Mouse (Mus musculus) liver, adult 2 months (tissue): Measurements from ENCODE around the gene Gm10382. TPM values are rescaled to one million over a fixed set of nuclear protein-coding genes. Genes with fewer than 3 reads are reported as not detected.
"Not testable (repeated sequence)": the region's sequence is repeated elsewhere in the genome, so short reads cannot be mapped to it uniquely, and the experiment has no call there.

Experiments
- DNase-seq: peaks from one replicate; pipeline ENCODE4 v3.0.0-alpha.2; 2011; ENCODE audit warnings: low read depth, low spot score; ENCODE audit errors: extremely low read depth
- H3K27ac ChIP-seq: fragments of 200-500 bp; replicated peaks from 2 replicates; pipeline ENCODE4 v1.5.1; 2012; ENCODE audit warnings: low read depth, mild to moderate bottlenecking, control low read depth, inconsistent platforms, low read length; ENCODE audit not compliant: insufficient read depth
- H3K27me3 ChIP-seq: fragments of 200-500 bp; 2 replicates; pipeline ENCODE4 v1.6.1; 2012; ENCODE audit warnings: mild to moderate bottlenecking, moderate library complexity, low read length, inconsistent platforms; ENCODE audit not compliant: control insufficient read depth, insufficient read depth
- H3K36me3 ChIP-seq: fragments of 200-500 bp; 2 replicates; pipeline ENCODE4 v1.6.1; 2012; ENCODE audit warnings: low read length, inconsistent platforms; ENCODE audit not compliant: control insufficient read depth, insufficient read depth
- H3K4me1 ChIP-seq: fragments of 200-500 bp; 2 replicates; pipeline ENCODE4 v1.6.1; 2011; ENCODE audit warnings: low read length; ENCODE audit not compliant: control insufficient read depth, insufficient read depth
- H3K4me3 ChIP-seq: fragments of 200-500 bp; 2 replicates; pipeline ENCODE4 v1.5.1; 2011; ENCODE audit warnings: low read depth, mild to moderate bottlenecking, control low read depth, low read length, moderate library complexity; ENCODE audit not compliant: insufficient read depth
- H3K79me2 ChIP-seq: fragments of 200-500 bp; 2 replicates; pipeline ENCODE4 v1.6.1; 2012; ENCODE audit warnings: inconsistent platforms, mild to moderate bottlenecking, low read length, moderate library complexity; ENCODE audit not compliant: control insufficient read depth, insufficient read depth
- H3K9ac ChIP-seq: fragments of 200-500 bp; 2 replicates; pipeline ENCODE4 v1.6.1; 2012; ENCODE audit warnings: low read depth, mild to moderate bottlenecking, control low read depth, inconsistent platforms, low read length
- CTCF ChIP-seq: fragments of 200-500 bp; IDR thresholded peaks from 2 replicates; pipeline ENCODE4 v1.5.1; 2011; ENCODE audit warnings: low read depth, low read length, control low read depth
- POLR2A ChIP-seq: fragments of 200-500 bp; IDR thresholded peaks from 2 replicates; pipeline ENCODE4 v1.6.1; 2011; ENCODE audit warnings: low read length, control low read depth; ENCODE audit not compliant: insufficient read depth; ENCODE audit errors: extremely low read depth
- whole genome bisulfite sequencing: fragments of 180-500 bp; shearing (Covaris S2); methylation state at CpG from one replicate; pipeline ENCODE4 v1.1.7; 2018; 5-methylcytosine and 5-hydroxymethylcytosine counted together
- polyA plus RNA-seq: library from polyadenylated mRNA; depleted of rRNA; stranded (reverse); fragments of >200 nt; gene quantifications from 2 replicates; pipeline ENCODE4 v1.2.3, GENCODE M21; 2012
- total RNA-seq: library from RNA; depleted of rRNA; stranded (reverse); fragments of >200 nt; gene quantifications from 2 replicates; pipeline ENCODE4 v1.2.3, GENCODE M21; 2014

The Gm10382 gene
- total and polyA plus RNA-seq, 2 experiments, result 0.24 TPM; not detected in 1

- WGBS, result under 1% methylated on average over 69 of the region's 69 CpGs
- TF ChIP-seq POLR2A, result peak; percentile 99
- TF ChIP-seq CTCF, result peak; percentile 12; the same call in 1 of the 2 replicates
- Histone ChIP-seq H3K36me3 (peaks cover 19% of the 10 kb centered on the region), H3K27me3 (no peaks in the 10 kb centered on the region), H3K4me3 (peak within 1 kb of the TSS; percentile 76), H3K4me1 (peaks cover 23% of the 10 kb centered on the region), H3K27ac (peak within 1 kb of the TSS; percentile 97), H3K79me2 (peaks cover 12% of the 10 kb centered on the region), H3K9ac (peak within 1 kb of the TSS; percentile 91)
- DNase-seq, result peak; percentile 90
Measured at GRCm38 (mm10) chr5:125389579-125390441, 688 bp downstream of the Gm10382 start, which contains the start of gene Ubc. Gene Ubc, minus strand, starts transcription at chr5:125390202.

- H3K4me1 ChIP-seq, result peaks cover 16% of the 10 kb centered on the region
- 83% methylated on average over 3 of the region's 3 CpGs for WGBS
- no peak overlapping the region for H3K4me3 ChIP-seq
- peak overlapping the region; percentile 32; the same call in 1 of the 2 replicates for H3K9ac ChIP-seq
- H3K79me2 ChIP-seq, result peaks cover 12% of the 10 kb centered on the region
- H3K36me3 ChIP-seq, result peaks cover 11% of the 10 kb centered on the region
- TF ChIP-seq CTCF (no peak), POLR2A (no peak)
- no peaks in the 10 kb centered on the region for H3K27me3 ChIP-seq
- H3K27ac ChIP-seq, result peak overlapping the region; percentile 97
- no peak for DNase-seq
Measured at GRCm38 (mm10) chr5:125390906-125391477, 1.9 kb downstream of the Gm10382 start.

GRCm38 (mm10) chr5:125391609-125392008, 2.5 kb downstream of the Gm10382 start:
- peak overlapping the region; percentile 97 for H3K27ac ChIP-seq
- H3K4me3 ChIP-seq, result no peak overlapping the region
- peak; percentile 87 for DNase-seq
- peaks cover 12% of the 10 kb centered on the region for H3K79me2 ChIP-seq
- H3K36me3 ChIP-seq, result peaks cover 10% of the 10 kb centered on the region
- peaks cover 16% of the 10 kb centered on the region for H3K4me1 ChIP-seq
- H3K9ac ChIP-seq, result peak overlapping the region; percentile 66
- WGBS, result 11% methylated on average over 5 of the region's 5 CpGs
- H3K27me3 ChIP-seq, result no peaks in the 10 kb centered on the region
- TF ChIP-seq POLR2A (no peak), CTCF (no peak)

DNA sequence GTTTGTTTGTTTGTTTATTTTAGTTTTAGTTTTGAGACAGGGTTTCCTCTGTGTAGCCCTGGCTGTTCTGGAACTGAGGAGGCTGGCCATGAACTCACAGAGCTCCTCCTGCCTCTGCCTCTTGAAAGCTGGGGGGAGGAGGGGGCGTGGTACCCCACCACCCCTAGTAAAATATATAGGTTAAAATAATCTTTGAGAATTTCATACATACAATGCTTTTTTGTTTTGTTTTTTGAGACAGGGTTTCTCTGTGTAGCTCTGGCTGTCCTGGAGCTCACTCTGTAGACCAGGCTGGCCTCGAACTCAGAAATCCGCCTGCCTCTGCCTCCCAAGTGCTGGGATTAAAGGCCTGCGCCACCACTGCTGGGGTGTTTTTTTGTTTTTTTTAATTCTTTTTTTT, 3.1 kb downstream of the Gm10382 start:
- not testable (repeated sequence) for DNase-seq, H3K4me3 ChIP-seq, H3K27me3 ChIP-seq
- WGBS, result 76% methylated on average over 4 of the region's 4 CpGs
- H3K79me2 ChIP-seq, result peaks cover 12% of the 10 kb centered on the region
- H3K27ac ChIP-seq, result peak overlapping the region; percentile 97
- peak overlapping the region; percentile 29; the same call in 1 of the 2 replicates for H3K9ac ChIP-seq
- H3K36me3 ChIP-seq, result peaks cover 10% of the 10 kb centered on the region
- peaks cover 16% of the 10 kb centered on the region for H3K4me1 ChIP-seq

GRCm38 (mm10) chr5:125392618-125392976, 3.5 kb downstream of the Gm10382 start:
- DNase-seq, result no peak
- Histone ChIP-seq H3K79me2 (peaks cover 12% of the 10 kb centered on the region), H3K36me3 (peaks cover 10% of the 10 kb centered on the region), H3K4me1 (peaks cover 16% of the 10 kb centered on the region), H3K9ac (peak overlapping the region; percentile 73), H3K27me3 (no peaks in the 10 kb centered on the region), H3K27ac (peak overlapping the region; percentile 97), H3K4me3 (peak overlapping the region; percentile 37)
- WGBS, result 2% methylated on average over 1 of the region's 1 CpGs
- TF ChIP-seq CTCF (no peak), POLR2A (no peak)
